Mouse (Mus musculus): ENCODE measurements at regions not wholly inside any gene's neighbourhood (a gene's known extent, or its start where the extent isn't known, plus 50 kb on each side); places are given as distances from the start of the nearest gene placed in this dataset.

DNA sequence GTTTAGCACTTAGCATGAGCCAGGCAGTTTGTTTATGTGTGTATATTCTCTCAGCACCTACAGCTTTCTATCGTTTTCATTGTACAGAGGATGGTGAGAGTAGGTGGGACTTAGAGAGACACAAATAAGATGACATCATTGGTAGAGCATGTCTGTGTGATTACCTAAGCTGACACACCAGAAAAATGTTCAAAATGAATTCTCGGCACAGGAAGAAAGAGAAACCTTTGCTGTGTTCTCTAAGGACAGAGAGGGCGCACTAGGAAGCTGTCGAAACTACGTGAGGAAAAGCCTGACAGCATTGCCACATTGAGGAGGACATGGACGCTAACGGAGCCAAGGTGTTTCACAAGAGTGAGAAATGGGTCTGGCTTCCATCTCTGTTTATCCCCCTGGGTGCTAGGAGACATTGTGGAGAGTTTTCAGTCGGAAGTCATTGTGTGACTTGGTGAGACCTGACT, 51.0 kb upstream of the Dennd1b start:
- TF ChIP-seq GATA1 (IDR thresholded peaks at IDR 0.05; ENCODE audit: borderline replicate concordance, low read length), result no peak
- TF ChIP-seq FLI1 (IDR thresholded peaks at IDR 0.05; ENCODE audit: low read length), result no peak

All from megakaryocyte, embryonic 14.5 days (primary cell).